20 mouse cellular contexts compared by ENCODE assay signal in the genomic region with DNA sequence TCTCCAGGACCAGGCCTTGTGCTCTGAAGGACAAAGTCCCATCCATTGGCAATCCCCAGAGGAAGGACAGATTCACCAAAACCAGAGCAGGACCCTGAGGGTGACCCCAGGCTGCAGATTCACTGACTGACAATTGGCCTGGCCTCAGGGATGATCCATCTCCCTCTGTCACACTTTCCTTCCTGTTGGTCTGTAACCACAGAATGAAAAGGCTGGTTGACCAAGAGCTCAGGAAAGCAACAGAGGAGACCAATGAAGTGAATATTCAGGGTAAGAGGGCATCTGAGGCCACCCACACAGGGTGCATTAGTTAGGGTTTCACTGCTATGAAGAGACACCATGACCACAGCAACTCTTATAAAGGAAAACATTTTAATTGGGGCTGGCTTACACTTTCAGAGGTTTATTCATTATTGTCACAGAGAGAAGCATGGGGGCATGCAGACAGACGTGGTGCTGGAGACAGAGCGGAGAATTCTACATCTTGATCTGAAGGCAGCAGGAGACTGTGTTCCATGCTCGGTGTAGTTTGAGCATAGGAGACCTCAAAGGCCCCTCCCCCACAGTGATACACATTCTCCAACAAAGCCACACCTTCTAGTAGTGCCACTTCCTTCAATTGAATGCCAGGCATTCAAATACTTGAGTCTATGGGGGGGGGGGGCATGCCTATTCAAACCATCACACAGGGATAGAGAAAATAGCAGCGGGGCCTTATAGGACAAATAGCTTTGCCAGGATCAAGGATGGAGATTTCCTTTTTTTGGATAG.
"Had no signal": no experiment of that assay in that cellular context is flagged by ENCODE, and none has a peak within 500 bp of the region (broad histone marks: within the 10 kb centered on the region; RNA-seq: fewer than 3 reads in every experiment).

No protein-coding gene starts in this region.

- H3K4me3 ChIP-seq: kidney, embryonic 15.5 days; limb, embryonic 10.5 days; limb, embryonic 13.5 days; liver, embryonic 12.5 days; liver, embryonic 15.5 days; lung, embryonic 15.5 days; midbrain, embryonic 12.5 days; midbrain, embryonic 15.5 days; myocyte; neural tube, embryonic 13.5 days had no signal

- H3K27ac ChIP-seq: kidney, embryonic 15.5 days; limb, embryonic 10.5 days; limb, embryonic 13.5 days; liver, embryonic 12.5 days; liver, embryonic 15.5 days; lung, embryonic 15.5 days; midbrain, embryonic 12.5 days; midbrain, embryonic 15.5 days; neural tube, embryonic 13.5 days had no signal

- H3K9ac ChIP-seq: kidney, embryonic 15.5 days; limb, embryonic 13.5 days; liver, embryonic 12.5 days; liver, embryonic 15.5 days; lung, embryonic 15.5 days; midbrain, embryonic 12.5 days; midbrain, embryonic 15.5 days; neural tube, embryonic 13.5 days had no signal

- H3K4me2 ChIP-seq: kidney, embryonic 15.5 days; limb, embryonic 13.5 days; liver, embryonic 12.5 days; liver, embryonic 15.5 days; lung, embryonic 15.5 days; midbrain, embryonic 12.5 days; midbrain, embryonic 15.5 days; neural tube, embryonic 13.5 days had no signal

- ATAC-seq: liver, embryonic 12.5 days; midbrain, embryonic 15.5 days had no signal

- DNase-seq: kidney, adult 11 months; kidney, adult 8-10 months; kidney, postnatal 10 days; kidney, postnatal 36 days; liver; lung, adult 18-20 months; lung, postnatal 14 days; lung, postnatal 4 days; thymus, adult 18-20 months; thymus, postnatal 36 days had no signal

- H3K9me3 ChIP-seq: kidney, embryonic 15.5 days; limb, embryonic 10.5 days; limb, embryonic 13.5 days; liver, embryonic 12.5 days; liver, embryonic 15.5 days; lung, embryonic 15.5 days; midbrain, embryonic 12.5 days; midbrain, embryonic 15.5 days had no signal

- H3K27me3 ChIP-seq: kidney, embryonic 15.5 days; neural tube, embryonic 13.5 days had no signal

- H3K4me1 ChIP-seq: liver, embryonic 12.5 days; liver, embryonic 15.5 days; lung, embryonic 15.5 days; midbrain, embryonic 15.5 days had no signal

- H3K36me3 ChIP-seq: kidney, embryonic 15.5 days; limb, embryonic 10.5 days; limb, embryonic 13.5 days; liver, embryonic 12.5 days; liver, embryonic 15.5 days; lung, embryonic 15.5 days; midbrain, embryonic 12.5 days; midbrain, embryonic 15.5 days; neural tube, embryonic 13.5 days had no signal
